ENCODE assay signal across 17 mouse cellular contexts in the genomic region with DNA sequence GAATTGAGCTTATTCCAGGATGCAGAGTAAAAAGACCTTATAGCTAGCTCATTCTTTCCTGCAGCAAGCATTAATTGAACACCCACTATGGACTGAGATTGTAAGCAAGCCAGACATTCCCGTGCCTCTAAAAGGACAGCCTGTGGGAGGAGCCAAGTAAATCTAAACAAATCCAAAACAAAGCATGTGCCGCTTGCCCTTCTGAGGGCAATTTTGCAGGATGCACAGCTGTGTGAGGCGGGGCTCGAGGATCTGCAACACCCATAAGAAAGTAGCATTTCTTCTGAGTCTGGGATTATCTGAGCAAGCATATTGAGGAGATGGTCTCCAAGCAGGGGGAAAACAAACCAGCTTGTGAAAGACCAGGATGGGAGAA. TPM values are rescaled to one million over a fixed set of nuclear protein-coding genes. Genes with fewer than 3 reads are reported as not detected.
DNase-seq lines count a peak whose midpoint lies in the region; ATAC-seq and TF ChIP-seq lines count a peak whose summit lies in the region.
"Had no signal": no experiment of that assay in that cellular context is flagged by ENCODE, and none has a peak within 500 bp of the region (broad histone marks: within the 10 kb centered on the region; RNA-seq: fewer than 3 reads in every experiment).

No protein-coding gene starts in this region.

- H3K4me3 ChIP-seq in forebrain, embryonic 13.5 days = no peak overlapping the region
- H3K4me3 ChIP-seq in forebrain, embryonic 10.5 days = no peak overlapping the region
- no peak overlapping the region for H3K4me3 ChIP-seq in liver, adult 2 months (ENCODE audit: insufficient read depth, low read depth, low read length)
- H3K4me3 ChIP-seq in liver, embryonic 12.5 days = no peak overlapping the region
- no peak overlapping the region for H3K4me3 ChIP-seq in intestine, embryonic 15.5 days (replicated peaks)
- H3K4me3 ChIP-seq in stomach, embryonic 16.5 days (replicated peaks; ENCODE audit: low read length) = no peak overlapping the region
- no peak overlapping the region for H3K4me3 ChIP-seq in midbrain, embryonic 10.5 days
- H3K4me3 ChIP-seq: erythroblast, embryonic 14.5 days; megakaryocyte, embryonic 14.5 days had no signal

- no peaks in the 10 kb centered on the region for H3K9me3 ChIP-seq in forebrain, embryonic 13.5 days (replicated peaks)
- no peaks in the 10 kb centered on the region for H3K9me3 ChIP-seq in forebrain, embryonic 10.5 days
- no peaks in the 10 kb centered on the region for H3K9me3 ChIP-seq in liver, embryonic 12.5 days (replicated peaks)
- no peaks in the 10 kb centered on the region for H3K9me3 ChIP-seq in intestine, embryonic 15.5 days
- no peaks in the 10 kb centered on the region for H3K9me3 ChIP-seq in stomach, embryonic 16.5 days (replicated peaks; ENCODE audit: control insufficient read depth, low read length)
- H3K9me3 ChIP-seq in midbrain, embryonic 10.5 days (replicated peaks) = no peaks in the 10 kb centered on the region
- H3K9me3 ChIP-seq: megakaryocyte, embryonic 14.5 days had no signal

- H3K79me2 ChIP-seq in liver, adult 2 months (ENCODE audit: control insufficient read depth, insufficient read depth, low read length) = no peaks in the 10 kb centered on the region

- H3K4me2 ChIP-seq in forebrain, embryonic 13.5 days = no peak overlapping the region
- H3K4me2 ChIP-seq in liver, embryonic 12.5 days = no peak overlapping the region
- H3K4me2 ChIP-seq in intestine, embryonic 15.5 days (replicated peaks) = no peak overlapping the region
- H3K4me2 ChIP-seq in stomach, embryonic 16.5 days (ENCODE audit: low read depth, low read length) = no peak overlapping the region
- H3K4me2 ChIP-seq: liver, embryonic 11.5 days had no signal

- no peaks in the 10 kb centered on the region for H3K27me3 ChIP-seq in forebrain, embryonic 13.5 days
- H3K27me3 ChIP-seq in forebrain, embryonic 10.5 days (ENCODE audit: poor library complexity, severe bottlenecking) = no peaks in the 10 kb centered on the region
- no peaks in the 10 kb centered on the region for H3K27me3 ChIP-seq in liver, adult 2 months (ENCODE audit: control insufficient read depth, insufficient read depth, low read length)
- no peaks in the 10 kb centered on the region for H3K27me3 ChIP-seq in liver, embryonic 12.5 days (replicated peaks)
- no peaks in the 10 kb centered on the region for H3K27me3 ChIP-seq in intestine, embryonic 15.5 days (replicated peaks)
- no peaks in the 10 kb centered on the region for H3K27me3 ChIP-seq in stomach, embryonic 16.5 days (ENCODE audit: control insufficient read depth, insufficient read depth, low read length)
- no peaks in the 10 kb centered on the region for H3K27me3 ChIP-seq in midbrain, embryonic 10.5 days (ENCODE audit: low read depth, poor library complexity, severe bottlenecking)
- H3K27me3 ChIP-seq: megakaryocyte, embryonic 14.5 days had no signal

- H3K27ac ChIP-seq in forebrain, embryonic 13.5 days = peak overlapping the region; percentile 52
- no peak overlapping the region for H3K27ac ChIP-seq in forebrain, embryonic 10.5 days
- H3K27ac ChIP-seq in liver, adult 2 months (replicated peaks; ENCODE audit: insufficient read depth, low read depth, low read length) = no peak overlapping the region
- H3K27ac ChIP-seq in liver, embryonic 12.5 days = no peak overlapping the region
- H3K27ac ChIP-seq in intestine, embryonic 15.5 days = no peak overlapping the region
- peak overlapping the region; percentile 66 for H3K27ac ChIP-seq in stomach, embryonic 16.5 days (ENCODE audit: low read length)
- H3K27ac ChIP-seq in midbrain, embryonic 10.5 days (replicated peaks) = no peak overlapping the region

- H3K4me1 ChIP-seq in forebrain, embryonic 13.5 days = peaks cover 12% of the 10 kb centered on the region
- peaks cover 9% of the 10 kb centered on the region for H3K4me1 ChIP-seq in forebrain, embryonic 10.5 days
- H3K4me1 ChIP-seq in liver, adult 2 months (ENCODE audit: control insufficient read depth, insufficient read depth, low read length) = no peaks in the 10 kb centered on the region
- no peaks in the 10 kb centered on the region for H3K4me1 ChIP-seq in liver, embryonic 12.5 days
- H3K4me1 ChIP-seq in intestine, embryonic 15.5 days (replicated peaks) = no peaks in the 10 kb centered on the region
- 0 out of 2 replicates have a peak, but pooled peaks cover 7% of the 10 kb centered on the region for H3K4me1 ChIP-seq in stomach, embryonic 16.5 days (ENCODE audit: control insufficient read depth, insufficient read depth, low read length)
- H3K4me1 ChIP-seq in midbrain, embryonic 10.5 days = 0 out of 2 replicates have a peak, but pooled peaks cover 4% of the 10 kb centered on the region
- H3K4me1 ChIP-seq: megakaryocyte, embryonic 14.5 days had no signal

- 27% methylated on average over 4 of the region's 4 CpGs for WGBS in forebrain, embryonic 13.5 days
- 68% methylated on average over 4 of the region's 4 CpGs for WGBS in forebrain, embryonic 10.5 days
- WGBS in liver, adult 2 months = 78% methylated on average over 4 of the region's 4 CpGs
- 65% methylated on average over 4 of the region's 4 CpGs for WGBS in liver, embryonic 12.5 days (ENCODE audit: insufficient replicate concordance)
- WGBS in intestine, embryonic 15.5 days = 29% methylated on average over 4 of the region's 4 CpGs
- WGBS in stomach, embryonic 16.5 days = 30% methylated on average over 4 of the region's 4 CpGs
- 71% methylated on average over 4 of the region's 4 CpGs for WGBS in midbrain, embryonic 10.5 days

- TF ChIP-seq CTCF in liver, adult 2 months (IDR thresholded peaks at IDR 0.05; ENCODE audit: low read depth, low read length) = no peak

- H3K36me3 ChIP-seq in forebrain, embryonic 13.5 days (ENCODE audit: poor library complexity, severe bottlenecking) = no peaks in the 10 kb centered on the region
- H3K36me3 ChIP-seq in forebrain, embryonic 10.5 days (replicated peaks) = no peaks in the 10 kb centered on the region
- no peaks in the 10 kb centered on the region for H3K36me3 ChIP-seq in liver, adult 2 months (ENCODE audit: control insufficient read depth, insufficient read depth, low read length)
- no peaks in the 10 kb centered on the region for H3K36me3 ChIP-seq in liver, embryonic 12.5 days
- no peaks in the 10 kb centered on the region for H3K36me3 ChIP-seq in intestine, embryonic 15.5 days
- no peaks in the 10 kb centered on the region for H3K36me3 ChIP-seq in stomach, embryonic 16.5 days (ENCODE audit: control insufficient read depth, insufficient read depth, low read length)
- no peaks in the 10 kb centered on the region for H3K36me3 ChIP-seq in midbrain, embryonic 10.5 days

- no peak for TF ChIP-seq POLR2A in liver, adult 2 months (IDR thresholded peaks at IDR 0.05; ENCODE audit: extremely low read depth, insufficient read depth, low read length)

- no peak overlapping the region for H3K9ac ChIP-seq in forebrain, embryonic 13.5 days
- H3K9ac ChIP-seq in liver, adult 2 months (ENCODE audit: low read depth, low read length) = no peak overlapping the region
- no peak overlapping the region for H3K9ac ChIP-seq in liver, embryonic 12.5 days
- no peak overlapping the region for H3K9ac ChIP-seq in intestine, embryonic 15.5 days
- no peak overlapping the region for H3K9ac ChIP-seq in stomach, embryonic 16.5 days (ENCODE audit: low read length)

- ATAC-seq in forebrain, embryonic 13.5 days = peak; percentile 76; the same call in 1 of the 2 replicates
- ATAC-seq in liver, embryonic 12.5 days = no peak
- peak; percentile 45; the same call in 1 of the 2 replicates for ATAC-seq in intestine, embryonic 15.5 days
- ATAC-seq in stomach, embryonic 16.5 days (ENCODE audit: insufficient read depth, low FRiP score) = peak; percentile 66

- no peak for DNase-seq in forebrain, embryonic 10.5 days (ENCODE audit: extremely low spot score, low spot score)
- peak; percentile 7 for DNase-seq in liver, adult 2 months (ENCODE audit: extremely low read depth, low read depth, low spot score)
- DNase-seq in midbrain, embryonic 10.5 days (ENCODE audit: low spot score) = no peak
- no peak for DNase-seq in urinary bladder, postnatal 25 days (ENCODE audit: low spot score)
- DNase-seq: cerebellum, adult 2 months; heart, adult 18-20 months; kidney, adult 18-20 months; layer of hippocampus, adult 9-11 months; right cerebral cortex, postnatal 25 days; thymus, postnatal 14 days had no signal

RNA-seq across cellular contexts. Expression of a gene that starts 43.2 kb away (rescaled TPM):
- polyA plus RNA-seq in forebrain, embryonic 13.5 days (2015; fragmentation: Nextera tagmentation; extraction: Ambion mirVana) = 7.3 and 9.9 TPM in 2 replicates
- 10.1 and 11.0 TPM in 2 replicates for polyA plus RNA-seq in forebrain, embryonic 10.5 days (2016; fragmentation: Nextera tagmentation; extraction: Ambion mirVana)
- 10.9 and 12.0 TPM in 2 replicates for total RNA-seq in liver, adult 2 months (2014; rRNA removed)
- polyA plus RNA-seq in liver, adult 2 months (2012; rRNA removed) = 3.3 and 3.4 TPM in 2 replicates
- 3.6 and 3.7 TPM in 2 replicates for polyA plus RNA-seq in liver, embryonic 12.5 days (2016; fragmentation: Nextera tagmentation; extraction: Ambion mirVana)
- polyA plus RNA-seq in intestine, embryonic 15.5 days (2015; fragmentation: Nextera tagmentation; extraction: Ambion mirVana) = 18.2 and 18.6 TPM in 2 replicates
- polyA plus RNA-seq in stomach, embryonic 16.5 days (2015; fragmentation: Nextera tagmentation; extraction: Ambion mirVana) = 37.3 and 47.2 TPM in 2 replicates
- 10.6 and 11.5 TPM in 2 replicates for polyA plus RNA-seq in midbrain, embryonic 10.5 days (2016; fragmentation: Nextera tagmentation; extraction: Ambion mirVana)

Comparison
In these comparisons a context has a peak if more than half of its experiments do, and no peak if none do; other contexts are left out.
1. H3K27ac ChIP-seq: peak in forebrain, embryonic 13.5 days (single experiment) and stomach, embryonic 16.5 days (single experiment); none in forebrain, embryonic 10.5 days (single experiment), liver, adult 2 months (single experiment), liver, embryonic 12.5 days (single experiment), intestine, embryonic 15.5 days (single experiment) and midbrain, embryonic 10.5 days (single experiment).